Mouse (Mus musculus): ENCODE results near the gene Rrp9.

Rrp9 gene

GRCm38 (mm10) chr9:106475663-106476001 is at the start of gene Rrp9:
TSS of gene Rrp9 (plus strand) at chr9:106475963.
- no peak for DNase-seq (ENCODE audit: low read depth in 2 of 2, low spot score in 2 of 2)

- no peak for DNase-seq (ENCODE audit: low read depth in 2 of 2, low spot score in 2 of 2)
Observed at GRCm38 (mm10) chr9:106428719-106429220, 47.0 kb upstream of the Rrp9 start.

GRCm38 (mm10) chr9:106429221-106430014 is 46.3 kb upstream of the Rrp9 start, which contains the start of gene Rpl29:
TSS of gene Rpl29 (plus strand) at chr9:106429454.
- peak; percentile 94 to 96 for DNase-seq (ENCODE audit: low read depth in 2 of 2, low spot score in 2 of 2)

GRCm38 (mm10) chr9:106430015-106430264 is 45.8 kb upstream of the Rrp9 start:
- no peak for DNase-seq (ENCODE audit: low read depth in 2 of 2, low spot score in 2 of 2)

GRCm38 (mm10) chr9:106433389-106433788 is 42.4 kb upstream of the Rrp9 start:
- DNase-seq (ENCODE audit: low read depth in 2 of 2, low spot score in 2 of 2) = no peak

- no peak for DNase-seq (ENCODE audit: low read depth in 2 of 2, low spot score in 2 of 2)
Observed at GRCm38 (mm10) chr9:106436566-106436965, 39.2 kb upstream of the Rrp9 start.

- DNase-seq (ENCODE audit: low read depth in 2 of 2, low spot score in 2 of 2) = no peak
Observed at GRCm38 (mm10) chr9:106442680-106443079, 33.1 kb upstream of the Rrp9 start.

GRCm38 (mm10) chr9:106444836-106445235 is 30.9 kb upstream of the Rrp9 start:
- DNase-seq (ENCODE audit: low read depth in 2 of 2, low spot score in 2 of 2) = no peak

- DNase-seq (ENCODE audit: low read depth in 2 of 2, low spot score in 2 of 2) = peak; percentile 48 to 53
Observed at GRCm38 (mm10) chr9:106447348-106447747, 28.4 kb upstream of the Rrp9 start, which contains the start of the genes Abhd14b and Abhd14a. TSS of gene Abhd14b (plus strand) at chr9:106447459. TSS of gene Abhd14a (minus strand) at chr9:106447678.

GRCm38 (mm10) chr9:106447951-106448350 is 27.8 kb upstream of the Rrp9 start:
- no peak for DNase-seq (ENCODE audit: low read depth in 2 of 2, low spot score in 2 of 2)

GRCm38 (mm10) chr9:106448498-106449031 is 27.2 kb upstream of the Rrp9 start:
- peak; percentile 35 to 64 for DNase-seq (ENCODE audit: low read depth in 2 of 2, low spot score in 2 of 2)

- DNase-seq (ENCODE audit: low read depth in 2 of 2, low spot score in 2 of 2) = no peak
Observed at GRCm38 (mm10) chr9:106449947-106450346, 25.8 kb upstream of the Rrp9 start.

- DNase-seq (ENCODE audit: low read depth in 2 of 2, low spot score in 2 of 2) = no peak
Observed at GRCm38 (mm10) chr9:106450661-106451060, 25.1 kb upstream of the Rrp9 start.

GRCm38 (mm10) chr9:106451298-106451697 is 24.5 kb upstream of the Rrp9 start:
- no peak for DNase-seq (ENCODE audit: low read depth in 2 of 2, low spot score in 2 of 2)

GRCm38 (mm10) chr9:106451899-106452298 is 23.9 kb upstream of the Rrp9 start:
- DNase-seq (ENCODE audit: low read depth in 2 of 2, low spot score in 2 of 2) = no peak

GRCm38 (mm10) chr9:106452351-106452750 is 23.4 kb upstream of the Rrp9 start:
- DNase-seq (ENCODE audit: low read depth in 2 of 2, low spot score in 2 of 2) = no peak

- DNase-seq (ENCODE audit: low read depth in 2 of 2, low spot score in 2 of 2) = no peak
Observed at GRCm38 (mm10) chr9:106452821-106453220, 22.9 kb upstream of the Rrp9 start.

- no peak for DNase-seq (ENCODE audit: low read depth in 2 of 2, low spot score in 2 of 2)
Observed at GRCm38 (mm10) chr9:106453271-106454070, 22.3 kb upstream of the Rrp9 start, which contains the start of gene Pcbp4. TSS of gene Pcbp4 (plus strand) at chr9:106453291.

GRCm38 (mm10) chr9:106454071-106454761 is 21.5 kb upstream of the Rrp9 start:
- no peak for DNase-seq (ENCODE audit: low read depth in 2 of 2, low spot score in 2 of 2)

GRCm38 (mm10) chr9:106454888-106455681 is 20.7 kb upstream of the Rrp9 start:
- no peak for DNase-seq (ENCODE audit: low read depth in 2 of 2, low spot score in 2 of 2)

Data from CD8-positive naive resting alpha-beta T cell, adult 2 months (primary cell).